Mouse (Mus musculus) thymus, adult 2 months (tissue): Measurements from ENCODE around the gene Bmp6. TPM values are rescaled to one million over a fixed set of nuclear protein-coding genes. Genes with fewer than 3 reads are reported as not detected.

ENCODE experiments used
- DNase-seq: peaks from one replicate; pipeline ENCODE4 v3.0.0; 2021
- H3K27ac ChIP-seq: fragments of 200-500 bp; 2 replicates; pipeline ENCODE4 v1.5.1; 2012; ENCODE audit warnings: low read length, control low read depth; ENCODE audit not compliant: control insufficient read depth, insufficient read depth
- H3K27me3 ChIP-seq: fragments of 200-500 bp; 2 replicates; pipeline ENCODE4 v1.6.1; 2012; ENCODE audit warnings: mild to moderate bottlenecking, low read length, moderate library complexity, mixed read lengths; ENCODE audit not compliant: control insufficient read depth, insufficient read depth
- H3K36me3 ChIP-seq: fragments of 200-500 bp; 2 replicates; pipeline ENCODE4 v1.6.1; 2012; ENCODE audit warnings: mild to moderate bottlenecking, low read length, moderate library complexity; ENCODE audit not compliant: control insufficient read depth, insufficient read depth
- H3K4me1 ChIP-seq: fragments of 200-500 bp; replicated peaks from 2 replicates; pipeline ENCODE4 v1.6.1; 2012; ENCODE audit warnings: low read length; ENCODE audit not compliant: control insufficient read depth, insufficient read depth
- H3K4me3 ChIP-seq: fragments of 200-500 bp; 2 replicates; pipeline ENCODE4 v1.5.1; 2012; ENCODE audit warnings: mild to moderate bottlenecking, low read length, control low read depth, moderate library complexity; ENCODE audit not compliant: control insufficient read depth, insufficient read depth
- CTCF ChIP-seq: fragments of 200-500 bp; IDR thresholded peaks from 2 replicates; pipeline ENCODE4 v1.5.1; 2012; ENCODE audit warnings: mild to moderate bottlenecking, control low read depth, low read length, moderate library complexity, borderline replicate concordance; ENCODE audit not compliant: control insufficient read depth, poor library complexity, insufficient read depth; ENCODE audit errors: extremely low read depth
- POLR2A ChIP-seq: fragments of 200-500 bp; IDR thresholded peaks from 2 replicates; pipeline ENCODE4 v1.6.1; 2012; ENCODE audit warnings: mild to moderate bottlenecking, low read length, control low read depth, moderate library complexity; ENCODE audit not compliant: control insufficient read depth, poor library complexity, insufficient read depth; ENCODE audit errors: extremely low read depth
- WGBS: fragments of 180-500 bp; shearing (Covaris S2); methylation state at CpG from one replicate; pipeline ENCODE4 v1.1.7; 2018; 5-methylcytosine and 5-hydroxymethylcytosine counted together
- polyA plus RNA-seq: library from polyadenylated mRNA; depleted of rRNA; stranded (reverse); fragments of >200 nt; gene quantifications from 2 replicates; pipeline ENCODE4 v1.2.3, GENCODE M21; 2012

Gene Bmp6
- polyA plus RNA-seq, 1 experiment: 4.1 TPM

- WGBS: 87% methylated on average over 6 of the region's 6 CpGs
- TF ChIP-seq CTCF: no peak
- TF ChIP-seq POLR2A: no peak
Observed at GRCm38 (mm10) chr13:38376071-38376470, 31.2 kb downstream of the Bmp6 start.

GRCm38 (mm10) chr13:38377355-38377754 lies 32.4 kb downstream of the Bmp6 start:
- TF ChIP-seq POLR2A (no peak), CTCF (no peak)
- 88% methylated on average over 9 of the region's 9 CpGs for WGBS
- DNase-seq: no peak

More at GRCm38 (mm10) chr13:38376071-38376470, 31.2 kb downstream of the Bmp6 start:
- H3K27ac ChIP-seq: no peak overlapping the region
- no peak overlapping the region for H3K4me3 ChIP-seq
- H3K4me1 ChIP-seq: no peaks in the 10 kb centered on the region
- no peaks in the 10 kb centered on the region for H3K27me3 ChIP-seq
- DNase-seq: no peak
- H3K36me3 ChIP-seq: no peaks in the 10 kb centered on the region

GRCm38 (mm10) chr13:38379806-38380205 lies 34.9 kb downstream of the Bmp6 start:
- Histone ChIP-seq H3K4me1 (no peaks in the 10 kb centered on the region), H3K27me3 (no peaks in the 10 kb centered on the region), H3K36me3 (no peaks in the 10 kb centered on the region), H3K4me3 (no peak overlapping the region), H3K27ac (no peak overlapping the region)
- 96% methylated on average over 5 of the region's 5 CpGs for WGBS
- DNase-seq: no peak
- TF ChIP-seq CTCF (no peak), POLR2A (no peak)

More at GRCm38 (mm10) chr13:38377355-38377754, 32.4 kb downstream of the Bmp6 start:
- Histone ChIP-seq H3K4me3 (no peak overlapping the region), H3K27ac (no peak overlapping the region), H3K4me1 (no peaks in the 10 kb centered on the region), H3K36me3 (no peaks in the 10 kb centered on the region), H3K27me3 (no peaks in the 10 kb centered on the region)

- no peak overlapping the region for H3K4me3 ChIP-seq
- 91% methylated on average over 3 of the region's 3 CpGs for WGBS
- TF ChIP-seq CTCF: no peak
- no peak for TF ChIP-seq POLR2A
- no peak overlapping the region for H3K27ac ChIP-seq
- no peaks in the 10 kb centered on the region for H3K36me3 ChIP-seq
- DNase-seq: no peak
- no peaks in the 10 kb centered on the region for H3K27me3 ChIP-seq
- H3K4me1 ChIP-seq: no peaks in the 10 kb centered on the region
Observed at GRCm38 (mm10) chr13:38386035-38386559, 41.2 kb downstream of the Bmp6 start.

- H3K36me3 ChIP-seq: no peaks in the 10 kb centered on the region
- no peak overlapping the region for H3K4me3 ChIP-seq
- no peak for DNase-seq
- no peak for TF ChIP-seq CTCF
- TF ChIP-seq POLR2A: no peak
- no peaks in the 10 kb centered on the region for H3K27me3 ChIP-seq
- no peaks in the 10 kb centered on the region for H3K4me1 ChIP-seq
- 93% methylated on average over 4 of the region's 4 CpGs for WGBS
- no peak overlapping the region for H3K27ac ChIP-seq
Observed at GRCm38 (mm10) chr13:38387453-38388040, 42.6 kb downstream of the Bmp6 start.

- WGBS: 83% methylated on average over 5 of the region's 5 CpGs
- H3K27ac ChIP-seq: no peak overlapping the region
Observed at GRCm38 (mm10) chr13:38393444-38393843, 48.5 kb downstream of the Bmp6 start.

More at GRCm38 (mm10) chr13:38393444-38393843, 48.5 kb downstream of the Bmp6 start:
- TF ChIP-seq POLR2A (no peak), CTCF (no peak)
- Histone ChIP-seq H3K4me3 (no peak overlapping the region), H3K4me1 (no peaks in the 10 kb centered on the region), H3K36me3 (no peaks in the 10 kb centered on the region), H3K27me3 (no peaks in the 10 kb centered on the region)
- DNase-seq: no peak
